Mouse (Mus musculus) forebrain, embryonic 16.5 days (tissue): ENCODE results near the gene Ywhag. TPM values are rescaled to one million over a fixed set of nuclear protein-coding genes. Genes with fewer than 3 reads are reported as not detected.

Experiments
- ATAC-seq: fragments of 200-750 bp; cut with Nextera tagmentation; 2 replicates; pipeline ENCODE4 v1.8.0; 2017; ENCODE audit warnings: mild to moderate bottlenecking, moderate library complexity
- H3K27ac ChIP-seq: fragments of 300-500 bp; sonication (generic); 2 replicates; pipeline ENCODE4 v1.5.1; 2014; ENCODE audit warnings: low read length, control low read depth
- H3K27me3 ChIP-seq: fragments of 300-500 bp; sonication (generic); replicated peaks from 2 replicates; pipeline ENCODE4 v1.6.1; 2014; ENCODE audit warnings: low read length; ENCODE audit not compliant: control insufficient read depth, insufficient read depth
- H3K36me3 ChIP-seq: fragments of 300-500 bp; sonication (generic); 2 replicates; pipeline ENCODE4 v1.6.1; 2014; ENCODE audit not compliant: control insufficient read depth, insufficient read depth
- H3K4me1 ChIP-seq: fragments of 300-500 bp; sonication (generic); replicated peaks from 2 replicates; pipeline ENCODE4 v1.6.1; 2014; ENCODE audit warnings: low read length; ENCODE audit not compliant: control insufficient read depth, insufficient read depth
- H3K4me2 ChIP-seq: fragments of 300-500 bp; sonication (generic); 2 replicates; pipeline ENCODE4 v1.6.1; 2014; ENCODE audit warnings: mild to moderate bottlenecking, low read length, control low read depth
- H3K4me3 ChIP-seq: fragments of 300-500 bp; sonication (generic); replicated peaks from 2 replicates; pipeline ENCODE4 v1.5.1; 2014; ENCODE audit warnings: mild to moderate bottlenecking, low read length, control low read depth
- H3K9ac ChIP-seq: fragments of 300-500 bp; sonication (generic); replicated peaks from 2 replicates; pipeline ENCODE4 v1.6.1; 2014; ENCODE audit warnings: low read depth, low read length, control low read depth
- H3K9me3 ChIP-seq: fragments of 300-500 bp; sonication (generic); 2 replicates; pipeline ENCODE4 v1.6.1; 2016; ENCODE audit warnings: low read length; ENCODE audit not compliant: control insufficient read depth
- WGBS: fragments of 180-500 bp; shearing (Covaris S2); extraction: QIAGEN DNeasy Blood & Tissue Kit; methylation state at CpG from one replicate; pipeline ENCODE4 v1.1.7; 2014; 5-methylcytosine and 5-hydroxymethylcytosine counted together
- polyA plus RNA-seq: library from polyadenylated mRNA; unstranded; fragments of >200 nt; fragmentation: Nextera tagmentation; extraction: Ambion mirVana; gene quantifications from 2 replicates; pipeline ENCODE4 v1.2.1, GENCODE M21; 2015

The Ywhag gene
- polyA plus RNA-seq, 1 experiment from 2014 or later: 902 TPM

DNA sequence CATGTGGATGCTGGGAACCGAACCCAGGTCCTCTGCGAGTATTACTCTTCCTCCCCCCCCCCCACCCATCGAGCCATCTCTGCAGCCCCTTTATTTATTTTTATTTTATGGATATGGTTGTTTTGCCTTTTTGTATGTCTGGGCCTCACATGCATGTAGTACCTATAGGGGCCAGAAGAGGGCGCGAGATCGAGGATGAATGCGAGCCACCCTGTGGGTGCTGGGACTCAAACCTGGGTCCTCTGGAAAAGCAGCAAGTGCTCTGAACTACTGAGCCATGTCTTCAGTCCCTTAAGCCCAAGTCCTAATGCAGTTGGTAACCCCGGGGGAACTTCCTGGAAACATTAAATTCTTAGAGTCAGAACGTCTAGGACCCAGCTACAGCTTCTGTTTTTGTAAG, 32.5 kb upstream of the Ywhag start:
- H3K4me1 ChIP-seq: peaks cover 10% of the 10 kb centered on the region
- H3K4me2 ChIP-seq: no peak overlapping the region
- H3K4me3 ChIP-seq: no peak overlapping the region
- ATAC-seq: no peak
- 64% methylated on average over 9 of the region's 9 CpGs for WGBS
- H3K9me3 ChIP-seq: no peaks in the 10 kb centered on the region
- no peaks in the 10 kb centered on the region for H3K36me3 ChIP-seq
- no peak overlapping the region for H3K27ac ChIP-seq
- H3K27me3 ChIP-seq: no peaks in the 10 kb centered on the region
- H3K9ac ChIP-seq: no peak overlapping the region

GRCm38 (mm10) chr5:135965501-135965930, 31.1 kb upstream of the Ywhag start:
- ATAC-seq: no peak

GRCm38 (mm10) chr5:135963280-135963627, 28.8 kb upstream of the Ywhag start:
- Histone ChIP-seq H3K27me3 (no peaks in the 10 kb centered on the region), H3K9me3 (no peaks in the 10 kb centered on the region), H3K9ac (peak overlapping the region; percentile 87), H3K36me3 (no peaks in the 10 kb centered on the region), H3K4me1 (peaks cover 12% of the 10 kb centered on the region), H3K4me3 (peak overlapping the region; percentile 49), H3K4me2 (peak overlapping the region; percentile 81), H3K27ac (peak overlapping the region; percentile 83)
- ATAC-seq: no peak
- WGBS: 3% methylated on average over 6 of the region's 6 CpGs

More at GRCm38 (mm10) chr5:135965501-135965930, 31.1 kb upstream of the Ywhag start:
- peak overlapping the region; percentile 35 for H3K4me2 ChIP-seq
- H3K4me1 ChIP-seq: peaks cover 12% of the 10 kb centered on the region
- whole genome bisulfite sequencing: 8% methylated on average over 24 of the region's 24 CpGs
- 0 out of 2 replicates have a peak overlapping the region, but pooled peaks have one; percentile 4 for H3K4me3 ChIP-seq
- no peak overlapping the region for H3K27ac ChIP-seq
- peak overlapping the region; percentile 10 for H3K9ac ChIP-seq
- H3K9me3 ChIP-seq: no peaks in the 10 kb centered on the region
- H3K36me3 ChIP-seq: no peaks in the 10 kb centered on the region
- H3K27me3 ChIP-seq: no peaks in the 10 kb centered on the region

- Histone ChIP-seq H3K4me3 (peak overlapping the region; percentile 49), H3K4me2 (peak overlapping the region; percentile 81), H3K9ac (peak overlapping the region; percentile 87), H3K27me3 (no peaks in the 10 kb centered on the region), H3K36me3 (no peaks in the 10 kb centered on the region), H3K9me3 (no peaks in the 10 kb centered on the region), H3K4me1 (peaks cover 12% of the 10 kb centered on the region), H3K27ac (peak overlapping the region; percentile 83)
- peak; percentile 96 for ATAC-seq
- WGBS: under 1% methylated on average over 64 of the region's 64 CpGs
Measured at GRCm38 (mm10) chr5:135962492-135963279, 28.3 kb upstream of the Ywhag start.

DNA sequence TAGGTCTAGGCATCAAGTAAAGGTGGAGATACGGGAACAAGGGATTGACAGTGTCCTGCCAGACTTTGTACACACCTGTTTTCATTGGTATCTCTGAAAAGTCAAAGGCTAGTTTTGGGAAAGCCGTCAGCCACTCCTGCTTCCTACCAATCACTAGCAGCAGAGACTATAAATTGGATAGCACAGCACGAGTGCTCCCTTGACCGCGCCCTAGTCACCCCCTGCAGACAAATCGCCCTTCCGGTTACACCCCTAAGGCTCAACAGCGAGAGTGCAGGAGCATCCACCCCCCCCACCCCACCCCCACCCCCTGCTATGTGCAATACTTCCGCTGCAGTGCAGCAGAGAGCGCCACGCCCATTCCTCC, 27.7 kb upstream of the Ywhag start:
- Histone ChIP-seq H3K36me3 (no peaks in the 10 kb centered on the region), H3K4me2 (peak overlapping the region; percentile 81), H3K9me3 (no peaks in the 10 kb centered on the region), H3K4me1 (peaks cover 14% of the 10 kb centered on the region), H3K9ac (peak overlapping the region; percentile 53), H3K27me3 (no peaks in the 10 kb centered on the region), H3K27ac (peak overlapping the region; percentile 83), H3K4me3 (peak overlapping the region; percentile 49)
- ATAC-seq: no peak
- 2% methylated on average over 11 of the region's 11 CpGs for WGBS

DNA sequence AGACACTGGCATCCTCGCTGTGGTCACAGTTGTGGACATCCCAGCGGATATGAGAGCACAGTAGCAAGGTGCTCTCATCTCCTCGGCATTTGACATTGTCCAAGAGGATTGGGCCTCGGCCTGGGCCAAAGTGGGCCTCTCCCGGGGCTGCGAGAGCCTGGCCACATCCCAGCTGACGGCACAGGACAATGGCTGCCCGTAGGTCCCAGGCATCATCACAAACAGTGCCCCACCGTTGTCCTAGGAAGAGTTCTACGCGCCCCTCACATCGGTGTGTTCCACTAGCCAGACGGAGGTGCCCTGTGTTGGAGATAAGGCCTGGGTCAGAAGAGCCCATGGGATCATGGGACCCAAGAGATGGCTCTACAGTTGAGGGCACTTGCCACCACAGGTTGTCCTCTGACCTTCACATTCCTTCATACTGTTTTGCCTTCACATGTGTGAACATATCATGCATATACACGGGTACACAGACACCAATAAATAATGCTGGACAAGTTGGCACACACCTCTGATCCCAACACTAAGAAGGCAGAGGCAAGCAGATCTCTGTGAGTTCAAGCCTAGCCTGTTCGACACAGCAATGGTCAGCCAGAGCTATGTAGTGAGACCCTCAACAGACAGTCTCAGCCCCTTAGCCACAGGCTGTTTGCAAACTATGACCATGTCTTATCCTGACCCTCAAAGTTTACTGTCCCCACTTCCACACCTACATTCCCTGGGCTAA, 26.7 kb upstream of the Ywhag start:
- no peak for ATAC-seq
- Histone ChIP-seq H3K4me1 (peaks cover 18% of the 10 kb centered on the region), H3K36me3 (no peaks in the 10 kb centered on the region), H3K4me2 (no peak overlapping the region), H3K27ac (no peak overlapping the region), H3K9me3 (no peaks in the 10 kb centered on the region), H3K27me3 (no peaks in the 10 kb centered on the region), H3K4me3 (no peak overlapping the region), H3K9ac (no peak overlapping the region)
- 96% methylated on average over 15 of the region's 15 CpGs for WGBS

GRCm38 (mm10) chr5:135959911-135960310, 25.5 kb upstream of the Ywhag start:
- no peak overlapping the region for H3K4me2 ChIP-seq

GRCm38 (mm10) chr5:135958367-135958766, 24.0 kb upstream of the Ywhag start:
- Histone ChIP-seq H3K27me3 (no peaks in the 10 kb centered on the region), H3K4me2 (no peak overlapping the region), H3K36me3 (no peaks in the 10 kb centered on the region), H3K27ac (no peak overlapping the region), H3K4me3 (no peak overlapping the region), H3K9me3 (no peaks in the 10 kb centered on the region), H3K9ac (no peak overlapping the region), H3K4me1 (peaks cover 12% of the 10 kb centered on the region)
- 89% methylated on average over 4 of the region's 4 CpGs for WGBS
- no peak for ATAC-seq

More at GRCm38 (mm10) chr5:135959911-135960310, 25.5 kb upstream of the Ywhag start:
- 96% methylated on average over 7 of the region's 7 CpGs for WGBS
- H3K27me3 ChIP-seq: no peaks in the 10 kb centered on the region
- no peak overlapping the region for H3K9ac ChIP-seq
- no peaks in the 10 kb centered on the region for H3K9me3 ChIP-seq
- no peak overlapping the region for H3K27ac ChIP-seq
- H3K4me3 ChIP-seq: no peak overlapping the region
- ATAC-seq: no peak
- peaks cover 12% of the 10 kb centered on the region for H3K4me1 ChIP-seq
- H3K36me3 ChIP-seq: no peaks in the 10 kb centered on the region

DNA sequence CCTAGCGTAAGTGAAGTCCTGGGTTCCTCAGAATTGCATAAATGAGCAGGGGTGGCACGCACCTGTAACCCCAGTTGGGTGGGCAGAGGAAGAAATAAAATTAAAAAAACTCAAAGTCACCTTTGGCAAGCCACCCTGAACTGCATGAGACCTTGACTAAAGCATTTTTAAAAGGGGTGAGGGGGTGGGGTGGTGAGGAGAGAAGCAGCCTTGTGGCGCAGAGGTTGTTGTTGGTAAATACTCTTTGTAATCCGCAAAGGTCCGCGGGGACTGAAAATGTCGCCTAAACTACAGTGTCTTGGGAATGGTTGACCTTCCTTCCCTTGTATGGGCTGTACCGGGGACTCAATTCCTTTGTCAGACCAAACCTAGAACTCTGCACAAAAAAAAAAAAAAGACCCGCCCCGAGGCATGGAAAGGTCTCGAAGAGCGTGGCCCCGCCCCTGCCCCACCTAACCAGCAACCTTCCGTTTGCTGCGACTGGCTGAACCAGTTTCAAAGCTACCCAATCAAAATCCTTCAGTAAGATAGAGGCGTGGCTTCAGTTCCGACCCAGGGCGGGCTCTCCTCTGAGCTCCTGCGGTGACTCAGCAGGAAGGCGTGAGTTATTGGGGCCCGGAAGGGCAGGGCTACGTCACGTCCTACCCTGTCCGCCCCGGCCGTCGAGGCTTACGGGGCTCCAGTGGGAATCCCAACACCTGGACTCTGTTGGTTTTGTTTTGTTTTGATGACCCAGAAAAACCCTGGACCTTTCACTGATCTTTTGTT, 23.0 kb upstream of the Ywhag start:
- Histone ChIP-seq H3K27ac (peak overlapping the region; percentile 75), H3K4me3 (peak overlapping the region; percentile 42), H3K4me2 (peak overlapping the region; percentile 55), H3K9me3 (no peaks in the 10 kb centered on the region), H3K27me3 (no peaks in the 10 kb centered on the region), H3K9ac (peak overlapping the region; percentile 44), H3K4me1 (peaks cover 12% of the 10 kb centered on the region), H3K36me3 (no peaks in the 10 kb centered on the region)
- ATAC-seq: peak; percentile 75
- WGBS: 9% methylated on average over 28 of the region's 28 CpGs
